28 mouse cellular contexts compared by ENCODE assay signal in the genomic region with DNA sequence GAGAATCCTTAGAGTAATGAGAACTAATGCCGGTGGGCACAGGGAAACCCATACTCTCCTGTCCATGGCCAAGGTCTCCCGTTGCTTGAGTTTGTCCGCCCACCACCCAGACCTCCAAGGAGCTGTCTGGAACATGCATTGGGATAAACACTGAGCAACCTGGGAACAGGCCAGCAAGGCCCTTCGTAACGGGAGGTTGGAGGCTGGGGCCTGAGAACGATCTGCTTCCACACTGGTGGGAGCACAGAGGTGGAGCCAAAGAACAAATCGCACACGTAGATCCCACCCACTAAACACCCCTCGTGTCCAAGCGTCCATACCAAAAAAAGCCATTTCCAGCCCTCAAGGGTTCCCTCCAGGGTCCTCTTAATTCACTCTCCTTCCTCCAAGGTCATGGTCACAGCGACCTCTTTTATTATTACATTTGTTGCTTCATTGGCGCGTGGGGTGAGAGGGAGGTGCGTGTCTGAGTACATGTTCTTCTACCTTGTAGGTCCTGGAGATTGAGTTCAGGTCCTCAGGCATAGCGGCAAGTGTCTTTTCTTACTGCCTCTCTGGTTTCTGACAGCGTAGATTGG. TPM values are rescaled to one million over a fixed set of nuclear protein-coding genes. Genes with fewer than 3 reads are reported as not detected.
A peak's percentile ranks its signal among the peaks of the same experiment; 100 is the strongest.
DNase-seq lines count a peak whose midpoint lies in the region; ATAC-seq and TF ChIP-seq lines count a peak whose summit lies in the region.
"Had no signal": no experiment of that assay in that cellular context is flagged by ENCODE, and none has a peak within 500 bp of the region (broad histone marks: within the 10 kb centered on the region; RNA-seq: fewer than 3 reads in every experiment).

No protein-coding gene starts in this region.

- no peaks in the 10 kb centered on the region for H3K9me3 ChIP-seq in hindbrain, postnatal 0 days (ENCODE audit: low read length)
- no peaks in the 10 kb centered on the region for H3K9me3 ChIP-seq in hindbrain, embryonic 13.5 days
- H3K9me3 ChIP-seq: embryonic facial prominence, embryonic 10.5 days; heart, embryonic 15.5 days; hindbrain, embryonic 15.5 days; limb, embryonic 15.5 days; neural tube, embryonic 15.5 days had no signal

- TF ChIP-seq CTCF in hindbrain, postnatal 0 days (IDR thresholded peaks at IDR 0.05; ENCODE audit: low read depth) = no peak
- no peak for TF ChIP-seq CTCF in small intestine, adult 2 months (IDR thresholded peaks at IDR 0.05; ENCODE audit: extremely low read depth, insufficient read length, insufficient replicate concordance, low read depth, low read length)

- DNase-seq in hindbrain, postnatal 0 days (ENCODE audit: low spot score) = no peak
- DNase-seq in R1 (ENCODE audit: low read depth, low spot score) = peak; percentile 69
- peak; percentile 73 for DNase-seq in testis, postnatal 10 days (ENCODE audit: low spot score)
- no peak for DNase-seq in yolk sac, embryonic 10.5 days (ENCODE audit: low spot score)
- no peak for DNase-seq in ovary, postnatal 14 days (ENCODE audit: low spot score)
- DNase-seq: adrenal gland, postnatal 36 days; gastrocnemius, postnatal 14 days; heart, postnatal 36 days; kidney, adult 2 months; layer of hippocampus, adult 9-11 months; spleen, adult 18-20 months; thymus, postnatal 14 days had no signal

- no peak overlapping the region for H3K4me3 ChIP-seq in hindbrain, postnatal 0 days (ENCODE audit: low read length)
- no peak overlapping the region for H3K4me3 ChIP-seq in hindbrain, embryonic 13.5 days
- no peak overlapping the region for H3K4me3 ChIP-seq in small intestine, adult 2 months (ENCODE audit: low read depth, low read length)
- H3K4me3 ChIP-seq: embryonic facial prominence, embryonic 10.5 days; heart, embryonic 15.5 days; hindbrain, embryonic 15.5 days; limb, embryonic 15.5 days; neural tube, embryonic 15.5 days had no signal

- 86% methylated on average over 16 of the region's 16 CpGs for WGBS in hindbrain, postnatal 0 days
- 91% methylated on average over 16 of the region's 16 CpGs for WGBS in hindbrain, embryonic 13.5 days
- 75% methylated on average over 16 of the region's 16 CpGs for WGBS in small intestine, adult 2 months

- ATAC-seq in hindbrain, postnatal 0 days = no peak
- ATAC-seq in hindbrain, embryonic 13.5 days (ENCODE audit: low FRiP score) = no peak
- ATAC-seq: forebrain, embryonic 16.5 days; lung, postnatal 0 days had no signal

- no peak for TF ChIP-seq POLR2A in small intestine, adult 2 months (IDR thresholded peaks at IDR 0.05; ENCODE audit: low read depth, low read length)

- H3K9ac ChIP-seq in hindbrain, postnatal 0 days (replicated peaks; ENCODE audit: low read length) = no peak overlapping the region
- no peak overlapping the region for H3K9ac ChIP-seq in hindbrain, embryonic 13.5 days
- H3K9ac ChIP-seq: heart, embryonic 15.5 days; hindbrain, embryonic 15.5 days; limb, embryonic 15.5 days; liver, embryonic 14.5 days; neural tube, embryonic 15.5 days had no signal

- no peaks in the 10 kb centered on the region for H3K36me3 ChIP-seq in hindbrain, postnatal 0 days (ENCODE audit: insufficient read depth, low read length)
- H3K36me3 ChIP-seq in hindbrain, embryonic 13.5 days = no peaks in the 10 kb centered on the region
- H3K36me3 ChIP-seq in small intestine, adult 2 months (ENCODE audit: control insufficient read depth, insufficient read depth, low read length) = no peaks in the 10 kb centered on the region
- H3K36me3 ChIP-seq: embryonic facial prominence, embryonic 10.5 days; heart, embryonic 15.5 days; hindbrain, embryonic 15.5 days; limb, embryonic 15.5 days; neural tube, embryonic 15.5 days had no signal

- 0 out of 2 replicates have a peak overlapping the region, but pooled peaks have one; percentile 11 for H3K27ac ChIP-seq in hindbrain, postnatal 0 days
- H3K27ac ChIP-seq in hindbrain, embryonic 13.5 days = no peak overlapping the region
- peak overlapping the region; percentile 27; the same call in 1 of the 2 replicates for H3K27ac ChIP-seq in small intestine, adult 2 months (ENCODE audit: insufficient read depth, low read depth, low read length)
- H3K27ac ChIP-seq: embryonic facial prominence, embryonic 10.5 days; heart, embryonic 15.5 days; hindbrain, embryonic 15.5 days; kidney, postnatal 0 days; limb, embryonic 15.5 days; liver, embryonic 14.5 days; neural tube, embryonic 15.5 days had no signal

- H3K4me2 ChIP-seq in hindbrain, postnatal 0 days (ENCODE audit: low read depth, low read length) = no peak overlapping the region
- H3K4me2 ChIP-seq in hindbrain, embryonic 13.5 days = no peak overlapping the region
- H3K4me2 ChIP-seq: heart, embryonic 15.5 days; hindbrain, embryonic 15.5 days; limb, embryonic 15.5 days; midbrain, embryonic 11.5 days; neural tube, embryonic 15.5 days had no signal

- H3K4me1 ChIP-seq in hindbrain, postnatal 0 days (ENCODE audit: insufficient read depth, low read length) = no peaks in the 10 kb centered on the region
- H3K4me1 ChIP-seq in hindbrain, embryonic 13.5 days (replicated peaks) = no peaks in the 10 kb centered on the region
- H3K4me1 ChIP-seq in small intestine, adult 2 months (ENCODE audit: control insufficient read depth, insufficient read depth, insufficient read length, low read length) = peaks cover 2% of the 10 kb centered on the region; the same call in 1 of the 2 replicates
- H3K4me1 ChIP-seq: embryonic facial prominence, embryonic 10.5 days; hindbrain, embryonic 15.5 days; neural tube, embryonic 15.5 days had no signal

- no peaks in the 10 kb centered on the region for H3K27me3 ChIP-seq in hindbrain, postnatal 0 days (ENCODE audit: insufficient read depth, low read length)
- peaks cover 3% of the 10 kb centered on the region; the same call in 1 of the 2 replicates for H3K27me3 ChIP-seq in hindbrain, embryonic 13.5 days
- H3K27me3 ChIP-seq in small intestine, adult 2 months (ENCODE audit: control insufficient read depth, insufficient read depth, low read length) = no peaks in the 10 kb centered on the region
- H3K27me3 ChIP-seq: hindbrain, embryonic 15.5 days; limb, embryonic 15.5 days had no signal

RNA-seq across cellular contexts. Expression of gene Ltbp4, which starts 39.4 kb away (rescaled TPM):
- 34.8 and 41.2 TPM in 2 replicates for total RNA-seq in hindbrain, postnatal 0 days (2014; rRNA removed)
- polyA plus RNA-seq in hindbrain, postnatal 0 days (2015; fragmentation: Nextera tagmentation; extraction: Ambion mirVana) = 10.5 and 10.6 TPM in 2 replicates
- 5.4 and 6.0 TPM in 2 replicates for polyA plus RNA-seq in hindbrain, embryonic 13.5 days (2015; fragmentation: Nextera tagmentation; extraction: Ambion mirVana)
- polyA plus RNA-seq in small intestine, adult 2 months (2012; rRNA removed) = 136 and 163 TPM in 2 replicates

RNA-seq across cellular contexts. Expression of gene Numbl, which starts 39.9 kb away (rescaled TPM):
- total RNA-seq in hindbrain, postnatal 0 days (2014; rRNA removed) = 140 and 161 TPM in 2 replicates
- 55.9 and 59.5 TPM in 2 replicates for polyA plus RNA-seq in hindbrain, postnatal 0 days (2015; fragmentation: Nextera tagmentation; extraction: Ambion mirVana)
- 48.4 and 49.6 TPM in 2 replicates for polyA plus RNA-seq in hindbrain, embryonic 13.5 days (2015; fragmentation: Nextera tagmentation; extraction: Ambion mirVana)
- 8.3 and 9.0 TPM in 2 replicates for polyA plus RNA-seq in small intestine, adult 2 months (2012; rRNA removed)

RNA-seq across cellular contexts. Expression of gene Shkbp1, which starts 57.7 kb away (rescaled TPM):
- total RNA-seq in hindbrain, postnatal 0 days (2014; rRNA removed) = 27.0 and 31.2 TPM in 2 replicates
- polyA plus RNA-seq in hindbrain, postnatal 0 days (2015; fragmentation: Nextera tagmentation; extraction: Ambion mirVana) = 20.0 and 20.2 TPM in 2 replicates
- polyA plus RNA-seq in hindbrain, embryonic 13.5 days (2015; fragmentation: Nextera tagmentation; extraction: Ambion mirVana) = 61.8 and 62.5 TPM in 2 replicates
- 62.1 and 115 TPM in 2 replicates for polyA plus RNA-seq in small intestine, adult 2 months (2012; rRNA removed)

RNA-seq across cellular contexts. Expression of gene Gm20479, which starts 59.1 kb away (rescaled TPM):
- total RNA-seq in hindbrain, postnatal 0 days (2014; rRNA removed) = not detected in 2 replicates
- not detected in 2 replicates for polyA plus RNA-seq in hindbrain, postnatal 0 days (2015; fragmentation: Nextera tagmentation; extraction: Ambion mirVana)
- polyA plus RNA-seq in hindbrain, embryonic 13.5 days (2015; fragmentation: Nextera tagmentation; extraction: Ambion mirVana) = not detected in 2 replicates
- not detected in 2 replicates for polyA plus RNA-seq in small intestine, adult 2 months (2012; rRNA removed)
- total RNA-seq: heart, adult 8-10 months; heart, postnatal 36 days; left cerebral cortex, adult 18-20 months; left cerebral cortex, postnatal 25 days; MEL had no signal
- polyA plus RNA-seq: embryonic facial prominence, embryonic 10.5 days; forebrain, embryonic 16.5 days; heart, embryonic 15.5 days; hindbrain, embryonic 15.5 days; kidney, adult 2 months; lung, postnatal 0 days; midbrain, embryonic 11.5 days; neural tube, embryonic 15.5 days had no signal

Comparison
In these comparisons a context has a peak if more than half of its experiments do, and no peak if none do; other contexts are left out.
1. DNase-seq: peak in R1 (single experiment) and testis, postnatal 10 days (single experiment); none in hindbrain, postnatal 0 days (single experiment), yolk sac, embryonic 10.5 days (single experiment) and ovary, postnatal 14 days (single experiment).
2. RNA of gene Ltbp4, which starts 39.4 kb away (polyA plus RNA-seq): 136 to 163 TPM in small intestine, adult 2 months; 10.5 to 10.6 TPM in hindbrain, postnatal 0 days and 5.4 to 6.0 TPM in hindbrain, embryonic 13.5 days; every median in the first group is over 10 times any median in the second.